ENCODE assay signal across 8 mouse cellular contexts in the genomic region with DNA sequence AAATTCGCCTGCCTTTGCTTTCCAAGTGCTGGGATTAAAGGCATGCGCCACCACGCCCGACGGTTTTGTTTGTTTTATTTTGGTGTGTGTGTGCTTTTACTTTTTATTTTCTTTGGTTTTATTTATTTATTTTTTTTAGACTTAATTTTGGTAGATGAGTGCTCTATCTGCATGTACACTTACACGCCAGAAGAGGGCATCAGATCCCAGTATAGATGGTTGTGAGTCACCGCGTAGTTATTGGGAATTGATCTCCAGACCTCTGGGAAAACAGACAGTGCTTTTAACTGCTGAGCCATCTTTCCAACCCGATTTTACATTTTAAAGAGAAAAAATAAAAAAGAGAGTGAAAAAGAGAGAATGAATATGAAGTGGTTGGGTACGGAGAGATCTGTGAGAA. TPM values are rescaled to one million over a fixed set of nuclear protein-coding genes. Genes with fewer than 3 reads are reported as not detected.
A peak's percentile ranks its signal among the peaks of the same experiment; 100 is the strongest.
DNase-seq lines count a peak whose midpoint lies in the region; ATAC-seq lines count a peak whose summit lies in the region.

No protein-coding gene starts in this region.

- 31% methylated on average over 10 of the region's 10 CpGs for whole genome bisulfite sequencing in hindbrain, embryonic 11.5 days
- WGBS in hindbrain, embryonic 10.5 days: 28% methylated on average over 10 of the region's 10 CpGs
- WGBS in hindbrain, embryonic 16.5 days: 32% methylated on average over 10 of the region's 10 CpGs

- no peaks in the 10 kb centered on the region for H3K36me3 ChIP-seq in hindbrain, embryonic 11.5 days (ENCODE audit: control insufficient read depth, insufficient read depth, low read length)
- H3K36me3 ChIP-seq in hindbrain, embryonic 10.5 days: no peaks in the 10 kb centered on the region
- no peaks in the 10 kb centered on the region for H3K36me3 ChIP-seq in hindbrain, embryonic 16.5 days (ENCODE audit: control insufficient read depth, insufficient read depth, low read length)

- no peaks in the 10 kb centered on the region for H3K27me3 ChIP-seq in hindbrain, embryonic 11.5 days (ENCODE audit: control insufficient read depth, insufficient read depth, low read length)
- no peaks in the 10 kb centered on the region for H3K27me3 ChIP-seq in hindbrain, embryonic 10.5 days (ENCODE audit: insufficient read depth, poor library complexity, severe bottlenecking)
- no peaks in the 10 kb centered on the region for H3K27me3 ChIP-seq in hindbrain, embryonic 16.5 days (replicated peaks; ENCODE audit: control insufficient read depth, insufficient read depth, low read length)

- H3K9me3 ChIP-seq in hindbrain, embryonic 11.5 days (ENCODE audit: control insufficient read depth, low read length): no peaks in the 10 kb centered on the region
- no peaks in the 10 kb centered on the region for H3K9me3 ChIP-seq in hindbrain, embryonic 10.5 days
- no peaks in the 10 kb centered on the region for H3K9me3 ChIP-seq in hindbrain, embryonic 16.5 days (ENCODE audit: control insufficient read depth, low read length)

- peak; percentile 27 for DNase-seq in hindbrain, embryonic 11.5 days (ENCODE audit: low spot score)
- no peak for DNase-seq in hindbrain, embryonic 10.5 days (ENCODE audit: low spot score)
- DNase-seq in thymus, postnatal 0 days (ENCODE audit: low spot score): peak; percentile 2
- DNase-seq in thymus, adult 18-20 months: no peak
- peak; percentile 4 to 18 for DNase-seq in heart, postnatal 10 days
- DNase-seq in spleen, postnatal 36 days (ENCODE audit: low spot score in 2 of 2): no peak
- DNase-seq in right cerebral cortex, postnatal 36 days (ENCODE audit: low spot score in 2 of 2): no peak

- no peak for ATAC-seq in hindbrain, embryonic 11.5 days (ENCODE audit: low FRiP score)
- ATAC-seq in hindbrain, embryonic 16.5 days: no peak

- intact Hi-C loops in heart, postnatal 10 days (cut with DNase I): loop anchor here (10.0 kb wide), 1 partner anchor 222 kb away; no protein-coding TSS in a partner anchor

- H3K9ac ChIP-seq in hindbrain, embryonic 11.5 days (ENCODE audit: low read depth, low read length): no peak overlapping the region
- no peak overlapping the region for H3K9ac ChIP-seq in hindbrain, embryonic 16.5 days (ENCODE audit: low read depth, low read length)

- no peak overlapping the region for H3K4me3 ChIP-seq in hindbrain, embryonic 11.5 days (ENCODE audit: low read depth, low read length)
- no peak overlapping the region for H3K4me3 ChIP-seq in hindbrain, embryonic 10.5 days
- H3K4me3 ChIP-seq in hindbrain, embryonic 16.5 days (ENCODE audit: low read length): no peak overlapping the region

- H3K4me1 ChIP-seq in hindbrain, embryonic 11.5 days (replicated peaks; ENCODE audit: control insufficient read depth, insufficient read depth, low read length): no peaks in the 10 kb centered on the region
- H3K4me1 ChIP-seq in hindbrain, embryonic 10.5 days (replicated peaks): no peaks in the 10 kb centered on the region
- H3K4me1 ChIP-seq in hindbrain, embryonic 16.5 days (ENCODE audit: control insufficient read depth, insufficient read depth, low read depth, low read length): no peaks in the 10 kb centered on the region

- H3K4me2 ChIP-seq in hindbrain, embryonic 11.5 days (replicated peaks; ENCODE audit: low read depth, low read length): no peak overlapping the region
- H3K4me2 ChIP-seq in hindbrain, embryonic 16.5 days (ENCODE audit: low read length): no peak overlapping the region

- H3K27ac ChIP-seq in hindbrain, embryonic 11.5 days (ENCODE audit: low read depth, low read length): no peak overlapping the region
- no peak overlapping the region for H3K27ac ChIP-seq in hindbrain, embryonic 10.5 days
- no peak overlapping the region for H3K27ac ChIP-seq in hindbrain, embryonic 16.5 days (ENCODE audit: low read depth, low read length)

RNA-seq across cellular contexts. Expression of a gene that starts 36.4 kb away (rescaled TPM):
- 39.1 and 43.1 TPM in 2 replicates for polyA plus RNA-seq in hindbrain, embryonic 11.5 days (2014; fragmentation: Nextera tagmentation; extraction: Ambion mirVana)
- polyA plus RNA-seq in hindbrain, embryonic 10.5 days (2016; fragmentation: Nextera tagmentation; extraction: Ambion mirVana): 46.1 and 48.7 TPM in 2 replicates
- 26.6 and 28.7 TPM in 2 replicates for polyA plus RNA-seq in thymus, postnatal 0 days (2015; fragmentation: Nextera tagmentation; extraction: Ambion mirVana)
- total RNA-seq in heart, postnatal 10 days (2021): 10 to 100 TPM; 11.4 to 13.8 TPM
- 38.7 and 39.1 TPM in 2 replicates for polyA plus RNA-seq in hindbrain, embryonic 16.5 days (2015; fragmentation: Nextera tagmentation; extraction: Ambion mirVana)

Comparison
In these comparisons a context has a peak if more than half of its experiments do, and no peak if none do; other contexts are left out.
1. DNase-seq: peak in hindbrain, embryonic 11.5 days (single experiment), thymus, postnatal 0 days (single experiment) and heart, postnatal 10 days (2 of 2); none in hindbrain, embryonic 10.5 days (single experiment), thymus, adult 18-20 months (0 of 2), spleen, postnatal 36 days (0 of 2) and right cerebral cortex, postnatal 36 days (0 of 2).